Mouse (Mus musculus) stomach, embryonic 14.5 days (tissue): ENCODE data around the gene Crlf3. TPM values are rescaled to one million over a fixed set of nuclear protein-coding genes. Genes with fewer than 3 reads are reported as not detected.
A peak's percentile ranks its signal among the peaks of the same experiment; 100 is the strongest.

Source experiments
- ATAC-seq: fragments of 200-750 bp; cut with Nextera tagmentation; 2 replicates; pipeline ENCODE4 v1.8.0; 2017; ENCODE audit warnings: low read depth, moderate TSS enrichment; ENCODE audit not compliant: insufficient number of reproducible peaks, insufficient read depth, low FRiP score
- H3K27ac ChIP-seq: fragments of 300-500 bp; sonication (generic); 2 replicates; pipeline ENCODE4 v1.5.1; 2014; ENCODE audit warnings: mild to moderate bottlenecking, low read length, moderate library complexity, mixed read lengths
- H3K27me3 ChIP-seq: fragments of 300-500 bp; sonication (generic); 2 replicates; pipeline ENCODE4 v1.6.1; 2014; ENCODE audit warnings: low read length, control low read depth, mixed read lengths; ENCODE audit not compliant: control insufficient read depth, insufficient read depth
- H3K36me3 ChIP-seq: fragments of 300-500 bp; sonication (generic); 2 replicates; pipeline ENCODE4 v1.6.1; 2014; ENCODE audit warnings: mild to moderate bottlenecking, control low read depth, low read length, moderate library complexity, mixed read lengths; ENCODE audit not compliant: control insufficient read depth, insufficient read depth
- H3K4me1 ChIP-seq: fragments of 300-500 bp; sonication (generic); 2 replicates; pipeline ENCODE4 v1.6.1; 2014; ENCODE audit warnings: low read length, control low read depth, mixed read lengths; ENCODE audit not compliant: control insufficient read depth, insufficient read depth
- H3K4me2 ChIP-seq: fragments of 300-500 bp; sonication (generic); replicated peaks from 2 replicates; pipeline ENCODE4 v1.6.1; 2014; ENCODE audit warnings: low read depth, low read length, control low read depth
- H3K4me3 ChIP-seq: fragments of 300-500 bp; sonication (generic); 2 replicates; pipeline ENCODE4 v1.5.1; 2014; ENCODE audit warnings: low read depth, low read length, control low read depth
- H3K9ac ChIP-seq: fragments of 300-500 bp; sonication (generic); replicated peaks from 2 replicates; pipeline ENCODE4 v1.6.1; 2014; ENCODE audit warnings: low read depth, mild to moderate bottlenecking, control low read depth, low read length, moderate library complexity, mixed read lengths
- H3K9me3 ChIP-seq: fragments of 300-500 bp; sonication (generic); 2 replicates; pipeline ENCODE4 v1.6.1; 2016; ENCODE audit warnings: low read depth, low read length, control low read depth; ENCODE audit not compliant: control insufficient read depth
- WGBS: fragments of 180-500 bp; shearing (Covaris S2); extraction: QIAGEN DNeasy Blood & Tissue Kit; methylation state at CpG from one replicate; pipeline ENCODE4 v1.1.7; 2014; 5-methylcytosine and 5-hydroxymethylcytosine counted together
- polyA plus RNA-seq: library from polyadenylated mRNA; unstranded; fragments of >200 nt; fragmentation: Nextera tagmentation; extraction: Ambion mirVana; gene quantifications from 2 replicates; pipeline ENCODE4 v1.2.1, GENCODE M21; 2014

Crlf3 gene
- polyA plus RNA-seq, 1 experiment from 2014 or later = 29.6 TPM

GRCm38 (mm10) chr11:80088917-80089816 lies 8.4 kb upstream of the Crlf3 start, which contains the start of gene Atad5:
Gene Atad5, plus strand, starts transcription at chr11:80089400.
- peak; percentile 78; the same call in 1 of the 2 replicates for ATAC-seq
- H3K4me1 ChIP-seq = peaks cover 9% of the 10 kb centered on the region; the same call in 1 of the 2 replicates

GRCm38 (mm10) chr11:80086844-80087243 lies 6.1 kb upstream of the Crlf3 start:
- no peak overlapping the region for H3K27ac ChIP-seq
- H3K36me3 ChIP-seq = no peaks in the 10 kb centered on the region
- peak; percentile 56; the same call in 1 of the 2 replicates for ATAC-seq
- no peak overlapping the region for H3K4me3 ChIP-seq
- H3K9me3 ChIP-seq = no peaks in the 10 kb centered on the region
- H3K4me2 ChIP-seq = no peak overlapping the region
- 13% methylated on average over 5 of the region's 5 CpGs for WGBS
- H3K9ac ChIP-seq = no peak overlapping the region
- peaks cover 9% of the 10 kb centered on the region; the same call in 1 of the 2 replicates for H3K4me1 ChIP-seq
- no peaks in the 10 kb centered on the region for H3K27me3 ChIP-seq

More at GRCm38 (mm10) chr11:80088917-80089816, 8.4 kb upstream of the Crlf3 start, which contains the start of gene Atad5:
- 5% methylated on average over 57 of the region's 57 CpGs for WGBS
- Histone ChIP-seq H3K36me3 (no peaks in the 10 kb centered on the region), H3K9me3 (no peaks in the 10 kb centered on the region), H3K4me3 (peak within 1 kb of the TSS; percentile 99), H3K27ac (peak within 1 kb of the TSS; percentile 67; the same call in 1 of the 2 replicates), H3K9ac (peak within 1 kb of the TSS; percentile 86), H3K27me3 (no peaks in the 10 kb centered on the region), H3K4me2 (peak within 1 kb of the TSS; percentile 80)

DNA sequence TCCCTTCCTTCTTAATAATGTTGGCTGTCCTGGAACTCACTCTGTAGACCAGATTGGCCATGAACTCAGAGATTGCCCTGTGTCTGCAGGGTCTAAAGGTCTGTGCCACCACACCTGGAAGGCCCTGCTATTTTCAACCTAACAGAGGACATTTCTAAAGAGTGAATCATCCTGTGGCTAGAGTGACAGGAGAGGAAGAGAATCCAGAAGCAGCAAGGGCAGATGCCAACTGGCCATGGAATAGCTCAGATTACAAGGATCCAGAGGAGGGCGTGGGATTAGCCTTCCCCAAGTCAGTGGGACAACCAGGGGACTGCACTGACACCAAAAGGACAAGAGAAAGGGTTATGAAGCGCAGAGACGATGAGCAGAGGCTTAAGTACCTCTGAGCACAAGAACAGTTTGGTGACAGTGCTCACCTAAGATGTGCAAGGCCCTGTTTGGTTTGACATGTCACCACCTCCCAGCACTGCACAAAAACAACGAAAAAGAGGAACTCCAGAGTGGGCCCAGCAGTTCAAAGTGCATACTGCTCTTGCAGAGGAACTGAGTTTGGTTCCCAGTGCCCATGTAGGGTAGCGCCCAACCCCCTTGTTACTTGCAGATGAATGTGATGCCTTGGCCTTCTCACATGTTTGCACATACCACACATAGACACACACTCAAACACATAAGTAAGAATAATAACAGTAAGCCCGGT lies 4.7 kb upstream of the Crlf3 start:
- Histone ChIP-seq H3K4me2 (no peak overlapping the region), H3K4me1 (peaks cover 9% of the 10 kb centered on the region; the same call in 1 of the 2 replicates), H3K36me3 (no peaks in the 10 kb centered on the region), H3K27ac (no peak overlapping the region), H3K4me3 (no peak overlapping the region), H3K27me3 (no peaks in the 10 kb centered on the region), H3K9me3 (no peaks in the 10 kb centered on the region), H3K9ac (no peak overlapping the region)
- no peak for ATAC-seq
- WGBS = 72% methylated on average over 6 of the region's 6 CpGs

DNA sequence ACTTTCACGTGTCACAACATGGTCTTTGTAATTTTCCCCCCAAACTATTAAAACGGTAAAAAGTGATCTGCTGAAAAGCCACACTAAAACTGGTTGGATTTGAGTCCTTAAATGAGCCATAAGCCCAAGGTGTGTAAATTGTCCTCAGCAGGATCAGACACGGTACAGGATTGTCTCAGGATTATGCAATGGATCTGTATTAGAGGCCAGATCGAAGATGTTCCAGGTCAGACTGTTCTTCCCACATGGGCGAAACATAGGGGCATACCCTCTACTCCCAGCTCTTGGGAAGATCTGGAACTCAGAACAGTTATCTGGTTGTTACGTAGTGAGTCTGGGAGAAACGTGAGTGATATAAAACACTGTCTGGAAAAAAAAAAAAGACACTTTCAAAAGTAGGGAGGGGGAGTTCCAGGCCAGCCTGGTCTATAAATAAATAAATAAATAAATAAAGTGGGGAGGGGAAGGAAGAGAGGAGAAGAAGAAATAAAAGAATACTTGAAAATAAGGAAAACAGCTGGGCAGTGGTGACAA lies 1.1 kb upstream of the Crlf3 start:
- ATAC-seq = no peak
- no peaks in the 10 kb centered on the region for H3K9me3 ChIP-seq
- H3K4me2 ChIP-seq = peak overlapping the region; percentile 67; the same call in 1 of the 2 replicates
- no peak overlapping the region for H3K4me3 ChIP-seq
- no peaks in the 10 kb centered on the region for H3K27me3 ChIP-seq
- peaks cover 12% of the 10 kb centered on the region; the same call in 1 of the 2 replicates for H3K4me1 ChIP-seq
- H3K27ac ChIP-seq = peak overlapping the region; percentile 92; the same call in 1 of the 2 replicates
- 80% methylated on average over 7 of the region's 7 CpGs for WGBS
- H3K36me3 ChIP-seq = no peaks in the 10 kb centered on the region
- H3K9ac ChIP-seq = no peak overlapping the region

- WGBS = under 1% methylated on average over 32 of the region's 32 CpGs
- no peak; the same call in 1 of the 2 replicates for ATAC-seq
- Histone ChIP-seq H3K27me3 (no peaks in the 10 kb centered on the region), H3K9me3 (no peaks in the 10 kb centered on the region), H3K4me2 (peak overlapping the region; percentile 67), H3K27ac (peak overlapping the region; percentile 92), H3K4me3 (peak overlapping the region; percentile 63), H3K4me1 (peaks cover 12% of the 10 kb centered on the region; the same call in 1 of the 2 replicates), H3K9ac (peak overlapping the region; percentile 79), H3K36me3 (no peaks in the 10 kb centered on the region; the same call in 1 of the 2 replicates)
These were observed 388 bp downstream of the Crlf3 start for GRCm38 (mm10) chr11:80080381-80080825.

DNA sequence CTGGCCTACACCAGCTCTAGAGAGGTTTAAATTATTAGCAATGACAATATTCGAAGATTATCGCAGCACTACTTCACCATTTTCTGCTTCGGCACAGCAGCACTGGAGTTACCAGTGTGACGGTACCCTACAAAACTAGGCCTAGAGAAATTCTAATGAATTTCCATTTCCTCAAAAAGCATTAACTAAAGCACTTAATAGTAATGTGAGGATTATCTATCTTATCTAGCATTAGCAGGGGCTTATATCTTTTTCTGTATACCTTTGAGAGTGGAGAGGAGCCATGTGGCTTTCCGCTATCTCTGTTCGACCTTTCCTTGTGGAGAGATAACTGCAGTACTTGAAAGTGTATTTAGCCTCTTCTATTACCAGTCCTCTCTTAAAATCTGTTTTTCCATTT lies 1.0 kb downstream of the Crlf3 start:
- no peaks in the 10 kb centered on the region for H3K27me3 ChIP-seq
- peak overlapping the region; percentile 67 for H3K4me2 ChIP-seq
- H3K36me3 ChIP-seq = no peaks in the 10 kb centered on the region; the same call in 1 of the 2 replicates
- peak overlapping the region; percentile 63 for H3K4me3 ChIP-seq
- H3K27ac ChIP-seq = no peak overlapping the region
- WGBS = 61% methylated on average over 6 of the region's 6 CpGs
- no peak for ATAC-seq
- H3K9me3 ChIP-seq = no peaks in the 10 kb centered on the region
- H3K9ac ChIP-seq = peak overlapping the region; percentile 79; the same call in 1 of the 2 replicates
- H3K4me1 ChIP-seq = peaks cover 12% of the 10 kb centered on the region; the same call in 1 of the 2 replicates

- Histone ChIP-seq H3K4me1 (peaks cover 12% of the 10 kb centered on the region; the same call in 1 of the 2 replicates), H3K27me3 (no peaks in the 10 kb centered on the region), H3K9me3 (no peaks in the 10 kb centered on the region), H3K9ac (no peak overlapping the region), H3K4me2 (no peak overlapping the region), H3K27ac (no peak overlapping the region), H3K36me3 (no peaks in the 10 kb centered on the region; the same call in 1 of the 2 replicates), H3K4me3 (no peak overlapping the region)
- WGBS = 36% methylated on average over 1 of the region's 1 CpGs
- ATAC-seq = no peak
These were observed 2.0 kb downstream of the Crlf3 start for GRCm38 (mm10) chr11:80078831-80079230.
